Mouse (Mus musculus) testis, adult 2 months (tissue): ENCODE data around the gene Coq10b.

Source experiments
- CTCF ChIP-seq: fragments of 200-500 bp; IDR thresholded peaks from 2 replicates; pipeline ENCODE4 v1.5.1; 2012; ENCODE audit warnings: low read depth, mild to moderate bottlenecking, inconsistent platforms, low read length, moderate library complexity; ENCODE audit not compliant: control insufficient read depth, insufficient read depth, insufficient replicate concordance
- POLR2A ChIP-seq: fragments of 200-500 bp; IDR thresholded peaks from 2 replicates; pipeline ENCODE4 v1.6.1; 2012; ENCODE audit warnings: low read depth, mild to moderate bottlenecking, inconsistent platforms, low read length, moderate library complexity; ENCODE audit not compliant: control insufficient read depth

- TF ChIP-seq CTCF = no peak
- TF ChIP-seq POLR2A = no peak
These were observed 25.9 kb upstream of the Coq10b start for GRCm38 (mm10) chr1:55026444-55027252.
